Mouse (Mus musculus) CH12.LX (cell line): ENCODE measurements at regions not wholly inside any gene's neighbourhood (a gene's known extent, or its start where the extent isn't known, plus 50 kb on each side); places are given as distances from the start of the nearest gene placed in this dataset.

Source experiments
- CTCF ChIP-seq, 2 experiments: IDR thresholded peaks in 1 of 2; conservative IDR thresholded peaks in 1 of 2; 2 replicates each; pipeline ENCODE4 v1.5.1; 2011 to 2012; ENCODE audit warnings: low read depth in 2 of 2, low read length in 2 of 2, improper control_type of control experiment in 1 of 2, inconsistent platforms in 1 of 2, mild to moderate bottlenecking in 1 of 2, moderate library complexity in 1 of 2
- MEF2A ChIP-seq: IDR thresholded peaks from 2 replicates; pipeline ENCODE4 v1.6.1; 2014; ENCODE audit warnings: low read depth, mild to moderate bottlenecking, inconsistent platforms, low read length, improper control_type of control experiment, borderline replicate concordance
- MXI1 ChIP-seq: IDR thresholded peaks from 2 replicates; pipeline ENCODE4 v1.6.1; 2011; ENCODE audit warnings: mild to moderate bottlenecking, low read depth, low read length, improper control_type of control experiment
- MYC ChIP-seq: IDR thresholded peaks from 2 replicates; pipeline ENCODE4 v1.6.1; 2011; ENCODE audit warnings: low read depth, mild to moderate bottlenecking, improper control_type of control experiment, low read length
- NELFE ChIP-seq: IDR thresholded peaks from 2 replicates; pipeline ENCODE4 v1.6.1; 2011; ENCODE audit warnings: low read depth, low read length, improper control_type of control experiment
- POLR2A ChIP-seq: IDR thresholded peaks from 2 replicates; pipeline ENCODE4 v1.6.1; 2011; ENCODE audit warnings: low read depth, mild to moderate bottlenecking, improper control_type of control experiment, low read length
- POLR2AphosphoS2 ChIP-seq: IDR thresholded peaks from 2 replicates; pipeline ENCODE4 v1.6.1; 2011; ENCODE audit warnings: low read depth, low read length, improper control_type of control experiment
- SIN3A ChIP-seq: IDR thresholded peaks from 2 replicates; pipeline ENCODE4 v1.6.1; 2012; ENCODE audit warnings: low read length, improper control_type of control experiment, inconsistent platforms

DNA sequence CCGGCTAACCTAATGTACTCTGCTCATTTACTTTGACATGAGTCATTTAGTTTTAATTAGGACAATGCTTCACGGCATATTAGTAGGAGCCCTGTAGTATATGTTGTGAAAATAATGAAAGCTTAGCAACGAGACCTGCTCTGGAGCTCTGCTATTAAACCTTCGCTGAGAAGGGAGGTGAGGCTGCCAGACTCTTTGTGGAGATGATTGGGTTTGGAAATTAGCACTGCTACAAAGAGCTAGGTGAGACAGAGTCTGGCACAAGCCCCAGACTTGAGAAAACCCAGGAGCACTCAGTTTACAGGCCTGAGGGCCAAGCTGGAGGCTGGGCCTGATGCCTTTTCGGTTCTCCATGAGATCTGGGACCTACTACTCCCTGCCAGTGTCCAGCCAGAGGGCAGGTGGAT is 72.3 kb upstream of the Cacna1e start:
- no peak for TF ChIP-seq SIN3A
- TF ChIP-seq MXI1 = no peak
- TF ChIP-seq CTCF (conservative IDR thresholded peaks at IDR 0.05 in 1 of 2, IDR thresholded peaks at IDR 0.05 in 1 of 2; ENCODE audit: low read depth in 2 of 2, low read length in 2 of 2) = no peak
- TF ChIP-seq NELFE = no peak
- no peak for TF ChIP-seq MYC
- no peak for TF ChIP-seq POLR2A
- no peak for TF ChIP-seq MEF2A
- TF ChIP-seq POLR2AphosphoS2 = no peak
